Mouse (Mus musculus): ENCODE measurements at regions not wholly inside any gene's neighbourhood (a gene's known extent, or its start where the extent isn't known, plus 50 kb on each side); places are given as distances from the start of the nearest gene placed in this dataset.

DNA sequence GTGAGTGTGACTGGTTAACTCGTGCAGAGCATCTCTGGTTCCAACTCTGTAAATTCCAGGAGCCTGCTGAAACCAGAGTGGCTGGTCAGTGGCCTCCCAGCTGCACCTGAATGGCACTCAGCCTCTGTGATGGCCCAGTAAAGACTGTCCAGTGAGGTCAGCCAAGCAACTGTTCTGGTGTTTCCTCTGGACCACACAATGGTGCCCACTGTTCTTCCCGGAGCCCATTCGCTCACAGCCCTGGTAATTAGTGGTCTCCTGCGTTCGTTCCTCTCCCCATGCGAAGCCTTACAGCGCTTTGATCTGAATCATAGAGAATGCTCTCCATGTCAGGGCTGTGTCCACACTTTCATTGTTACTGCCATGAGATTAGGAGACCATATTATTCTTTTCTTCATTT is 75.5 kb downstream of the Enkur start:
- no peak for DNase-seq
- intact Hi-C loops (cut with DNase I; ENCODE audit: low total_unique reads), result no loop called here

DNA sequence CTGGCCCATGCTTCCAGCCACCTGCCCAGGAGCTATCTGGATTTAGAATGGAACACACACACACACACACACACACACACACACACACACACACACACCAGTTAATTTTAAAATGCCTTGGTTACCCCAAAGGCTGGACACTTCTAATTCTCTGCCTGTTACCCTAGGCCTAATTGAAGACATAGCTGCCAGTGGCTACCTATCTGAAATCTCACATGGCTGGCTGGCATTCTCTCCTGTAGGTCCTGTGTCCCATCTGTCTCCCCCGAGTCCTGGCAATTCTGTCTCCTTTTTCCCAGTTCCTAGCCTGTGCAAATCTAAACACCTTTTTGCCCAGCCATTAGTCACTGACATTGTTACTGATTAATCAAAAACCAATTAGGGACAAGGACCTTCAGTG is 78.6 kb downstream of the Enkur start:
- intact Hi-C loops (cut with DNase I; ENCODE audit: low total_unique reads), result no loop called here
- DNase-seq, result no peak

DNA sequence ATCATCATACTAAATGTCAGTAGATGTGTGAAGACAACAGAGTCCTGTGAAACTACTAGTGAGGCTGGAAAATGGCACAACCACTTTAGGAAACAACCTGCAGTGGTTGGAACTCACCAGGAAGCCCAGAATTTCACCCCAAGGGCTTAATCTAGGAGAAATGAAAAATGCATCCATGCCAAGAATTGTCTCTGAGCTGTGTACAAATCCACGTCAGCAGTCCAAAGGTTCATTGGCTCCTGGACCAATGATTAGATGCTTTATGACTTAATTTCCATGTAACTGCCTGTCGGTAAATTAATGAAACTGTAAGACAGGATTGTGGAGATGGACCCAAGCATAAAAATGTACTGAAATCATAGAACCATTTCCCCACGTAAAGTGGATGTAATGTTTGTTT is 82.7 kb downstream of the Enkur start:
- intact Hi-C loops (cut with DNase I; ENCODE audit: low total_unique reads), result no loop called here
- DNase-seq, result no peak

DNA sequence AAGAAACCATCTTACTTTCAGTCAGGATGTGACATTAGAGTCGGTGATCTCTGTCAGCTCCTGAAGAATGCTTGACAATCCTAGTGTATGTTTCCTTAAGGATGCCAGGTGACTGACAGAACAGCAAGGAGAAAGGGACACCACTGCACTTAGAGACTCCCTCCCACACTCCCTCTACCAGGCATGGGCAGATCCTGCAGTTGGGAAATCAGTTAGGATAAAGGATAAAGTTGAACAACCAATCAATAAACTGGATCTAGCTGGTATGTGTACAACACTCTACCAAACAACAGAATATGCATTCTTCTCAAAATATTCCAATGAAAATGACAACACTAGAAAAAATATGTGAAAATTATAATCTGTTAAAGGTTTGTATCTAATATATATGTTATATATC is 83.5 kb downstream of the Enkur start:
- DNase-seq, result no peak
- intact Hi-C loops (cut with DNase I; ENCODE audit: low total_unique reads), result no loop called here

DNA sequence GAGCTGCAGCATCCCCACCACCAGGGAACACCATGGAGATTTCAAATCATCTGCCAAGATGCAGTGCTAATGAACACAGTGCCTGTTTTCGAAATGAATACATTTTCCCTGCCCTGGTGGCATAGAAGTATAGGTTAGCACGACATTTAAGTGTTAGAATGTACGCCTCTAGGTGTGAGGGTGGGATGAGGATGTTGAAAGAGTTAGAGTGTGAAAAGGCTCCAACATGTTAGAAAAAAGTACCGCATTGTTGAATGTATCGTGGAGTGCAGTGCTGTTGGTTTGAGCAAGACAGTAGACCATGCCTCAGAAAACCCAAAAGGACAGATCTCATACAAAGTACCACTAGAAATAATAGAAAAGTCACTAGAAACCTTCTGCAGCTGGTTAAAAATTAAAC is 88.3 kb downstream of the Enkur start:
- no peak for DNase-seq
- intact Hi-C loops (cut with DNase I; ENCODE audit: low total_unique reads), result no loop called here

DNA sequence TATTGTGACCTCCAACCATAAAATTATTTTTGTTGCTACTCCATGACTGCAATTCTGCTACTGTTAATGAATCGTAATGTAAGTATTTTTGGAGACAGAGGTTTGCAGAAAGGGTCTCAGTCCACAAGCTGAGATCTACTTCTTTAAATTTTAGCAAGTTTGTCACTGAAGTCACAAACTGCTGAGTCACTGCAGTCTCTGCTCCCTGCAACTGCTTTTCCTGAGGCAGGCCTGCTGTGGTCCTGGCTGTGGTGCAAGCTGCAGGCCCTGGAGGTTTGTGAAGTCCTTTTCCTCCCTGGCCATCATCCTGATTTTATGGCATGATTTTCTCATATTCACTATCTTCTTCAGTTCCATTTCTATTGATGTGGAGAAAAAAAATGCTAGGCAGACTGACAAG is 93.6 kb downstream of the Enkur start:
- intact Hi-C loops (cut with DNase I; ENCODE audit: low total_unique reads), result no loop called here
- peak; percentile 35 for DNase-seq

DNA sequence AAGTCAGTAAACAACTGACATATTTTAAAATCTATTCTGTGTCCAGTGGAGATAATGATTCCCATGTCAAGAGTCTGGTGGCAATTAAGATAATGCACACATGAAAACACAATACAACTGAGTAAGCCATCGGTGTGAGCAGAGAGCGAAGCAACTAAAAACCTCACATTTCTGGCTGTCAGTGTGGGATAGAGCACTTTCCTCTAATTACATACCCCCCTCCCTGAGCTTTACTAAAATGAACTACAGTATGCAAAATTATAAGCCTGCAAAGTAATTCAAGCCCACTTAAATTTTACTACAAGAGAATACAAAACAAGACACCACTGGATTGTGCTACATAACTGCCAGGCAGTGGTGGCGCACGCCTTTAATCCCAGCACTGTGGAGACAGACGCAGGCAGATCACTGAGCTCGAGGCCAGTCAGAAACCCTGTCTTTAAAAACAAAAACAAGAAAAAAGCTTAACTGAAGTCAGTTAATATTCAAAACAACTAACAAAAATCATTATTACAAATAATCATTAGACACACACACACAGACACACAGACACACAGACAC is 104.8 kb downstream of the Enkur start:
- intact Hi-C loops (cut with DNase I; ENCODE audit: low total_unique reads), result no loop called here
- DNase-seq, result no peak

DNA sequence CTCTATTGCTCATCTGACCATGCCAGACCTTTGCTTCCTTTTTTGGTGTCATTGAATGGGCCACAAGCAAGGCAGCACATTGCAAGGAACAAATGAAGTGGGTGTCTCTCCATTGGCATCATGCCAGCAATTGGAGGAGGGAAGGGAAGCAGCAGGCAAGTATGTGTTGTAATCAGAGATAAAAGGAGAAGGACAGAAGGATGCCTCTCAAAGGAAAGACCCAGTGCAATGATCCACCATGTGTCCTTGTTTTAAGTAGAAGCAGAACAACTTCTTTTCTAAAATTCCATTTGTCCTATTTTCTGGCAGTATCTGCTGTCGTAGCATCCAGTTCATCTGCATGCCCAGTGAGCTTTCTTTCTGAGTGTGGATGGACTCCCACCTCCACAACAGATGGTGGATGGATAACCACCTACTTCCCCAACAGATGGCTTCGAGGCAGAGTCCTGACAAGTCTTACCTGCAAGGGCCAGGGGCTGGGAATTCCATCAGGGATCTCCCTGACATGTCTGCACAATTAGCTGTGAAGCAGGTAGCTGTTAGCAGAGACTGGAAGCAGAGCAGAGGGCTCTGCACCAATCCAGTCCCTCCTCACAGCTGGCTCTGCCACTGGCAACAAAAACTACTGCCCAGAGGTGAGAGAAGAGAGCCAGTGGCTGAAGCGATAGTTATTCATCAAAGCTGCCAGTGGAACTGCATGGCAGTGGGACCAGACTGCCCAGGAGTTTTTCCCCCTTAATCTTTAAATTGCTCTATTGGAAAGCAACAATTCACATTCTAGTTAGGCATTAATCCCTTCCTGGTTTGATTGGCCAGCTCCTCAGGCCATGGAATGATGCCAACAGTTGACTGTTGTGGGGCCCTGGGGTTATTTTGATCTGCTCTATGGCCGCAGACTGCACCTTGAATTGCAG is 113.8 kb downstream of the Enkur start:
- DNase-seq, result no peak
- intact Hi-C loops (cut with DNase I; ENCODE audit: low total_unique reads), result no loop called here

DNA sequence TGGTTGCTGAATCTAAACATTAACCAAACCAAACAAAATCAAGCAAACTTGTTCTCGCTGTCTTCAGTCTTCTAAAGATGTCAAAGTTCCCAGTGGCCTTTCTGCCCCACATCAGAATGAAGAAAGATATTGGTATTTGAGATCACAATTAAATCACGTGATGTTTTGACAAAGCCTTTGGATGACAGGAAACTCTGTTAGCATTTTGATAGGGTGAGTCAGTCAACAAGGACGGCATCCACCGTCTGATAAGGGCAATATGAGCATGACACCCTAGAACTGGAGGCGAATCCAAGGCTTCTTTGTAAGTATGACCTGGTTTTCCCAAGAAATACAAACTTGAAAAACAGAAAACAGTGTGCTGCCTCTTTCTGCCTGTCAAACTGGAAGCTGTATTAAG is 116.8 kb upstream of the Arhgap21 start:
- intact Hi-C loops (cut with DNase I; ENCODE audit: low total_unique reads), result no loop called here
- DNase-seq, result no peak

DNA sequence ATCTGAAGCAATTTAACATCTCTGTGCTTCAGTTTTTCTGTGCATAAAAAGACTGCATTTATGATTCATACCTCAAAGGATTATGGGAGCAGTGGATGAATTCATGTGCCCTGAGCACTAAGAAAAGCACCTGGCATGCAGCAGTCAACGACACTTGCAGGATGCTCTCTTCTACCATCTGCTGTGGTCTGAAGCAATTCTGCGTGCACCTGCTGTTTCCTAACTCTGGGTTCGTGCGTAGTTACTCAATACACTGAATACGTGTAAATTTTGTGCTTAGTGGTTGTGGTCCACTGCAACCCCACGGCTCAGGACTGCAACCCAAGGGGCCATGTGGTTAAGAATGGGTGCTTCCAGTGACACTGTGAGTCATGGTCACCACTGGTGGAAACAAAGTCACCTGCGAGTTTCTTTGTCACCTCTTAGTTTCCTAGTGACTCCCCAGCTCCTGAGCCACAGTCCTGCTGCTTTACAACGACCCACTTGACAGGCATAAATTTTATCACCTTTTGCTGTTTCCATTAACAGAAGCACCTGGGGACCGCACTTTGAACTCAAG is 98.7 kb upstream of the Arhgap21 start:
- DNase-seq, result no peak
- intact Hi-C loops (cut with DNase I; ENCODE audit: low total_unique reads), result no loop called here

DNA sequence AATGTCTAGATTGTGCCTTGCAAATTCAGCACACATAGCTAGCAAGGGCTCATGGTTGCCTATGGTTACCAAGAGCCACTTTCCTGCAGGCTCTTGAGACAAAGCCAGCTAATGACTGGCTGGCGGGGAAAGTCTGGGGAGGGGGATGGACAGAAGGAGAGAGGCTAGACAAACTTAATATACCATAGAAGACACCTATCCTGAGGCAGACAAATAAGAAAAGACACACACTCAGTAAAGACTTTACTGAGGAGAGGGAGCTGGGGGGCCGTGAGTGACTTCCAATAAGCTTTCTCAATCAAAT is 91.6 kb upstream of the Arhgap21 start:
- no peak for DNase-seq
- intact Hi-C loops (cut with DNase I; ENCODE audit: low total_unique reads), result no loop called here

DNA sequence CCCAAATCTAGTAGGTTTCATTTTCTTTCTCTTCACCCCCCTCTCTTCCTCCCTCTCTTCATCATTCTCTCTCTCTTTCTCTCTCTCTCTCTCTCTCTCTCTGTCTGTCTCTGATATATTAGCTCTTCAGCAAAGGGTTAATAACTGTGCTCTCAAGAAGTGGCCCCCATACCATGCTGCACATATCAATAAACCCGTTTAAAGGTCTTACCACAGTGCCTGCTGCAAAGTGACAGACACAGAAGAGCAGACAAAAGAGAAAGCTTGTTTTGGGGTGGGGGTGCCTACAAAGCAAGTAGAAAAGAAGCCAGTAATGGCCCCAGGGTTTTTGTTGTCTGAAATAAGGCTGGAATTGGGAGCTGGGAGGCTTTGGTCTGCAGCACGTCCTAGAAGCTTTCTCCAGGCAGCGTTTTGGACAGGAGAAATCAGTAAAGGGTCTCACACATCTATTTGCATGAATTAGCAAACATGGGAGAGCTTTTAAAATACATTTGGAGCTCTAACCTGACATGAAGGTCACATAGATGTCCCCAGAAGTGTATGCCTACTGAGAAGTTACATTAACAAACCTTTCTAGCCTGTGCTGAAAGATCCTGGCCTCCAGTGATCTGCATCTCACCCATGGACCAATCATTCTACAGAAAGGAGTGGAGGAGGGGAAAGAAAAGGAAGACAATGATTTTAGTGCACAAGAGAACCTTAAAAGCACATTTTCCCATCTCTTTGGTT is 91.1 kb upstream of the Arhgap21 start:
- intact Hi-C loops (cut with DNase I; ENCODE audit: low total_unique reads), result no loop called here
- DNase-seq, result no peak

DNA sequence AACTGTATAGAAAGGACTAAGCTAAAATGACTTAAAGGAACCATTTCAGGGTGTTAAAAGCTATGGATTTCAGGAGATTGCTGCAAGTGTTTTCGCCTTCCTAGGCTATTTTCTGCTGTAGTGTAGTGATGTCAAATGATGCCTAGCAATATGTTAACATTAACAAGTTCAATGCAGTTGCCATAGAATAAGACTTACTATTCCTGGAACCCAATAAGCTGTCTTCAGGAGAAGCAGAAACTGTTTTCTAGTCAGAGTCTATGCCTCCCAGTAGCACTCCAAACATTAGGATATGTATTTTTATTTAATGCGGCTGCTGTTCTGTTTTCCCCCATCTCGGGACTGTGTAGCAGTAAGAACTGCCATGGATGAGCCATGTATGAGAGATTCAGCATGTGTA is 90.3 kb upstream of the Arhgap21 start:
- no peak for DNase-seq
- intact Hi-C loops (cut with DNase I; ENCODE audit: low total_unique reads), result no loop called here

DNA sequence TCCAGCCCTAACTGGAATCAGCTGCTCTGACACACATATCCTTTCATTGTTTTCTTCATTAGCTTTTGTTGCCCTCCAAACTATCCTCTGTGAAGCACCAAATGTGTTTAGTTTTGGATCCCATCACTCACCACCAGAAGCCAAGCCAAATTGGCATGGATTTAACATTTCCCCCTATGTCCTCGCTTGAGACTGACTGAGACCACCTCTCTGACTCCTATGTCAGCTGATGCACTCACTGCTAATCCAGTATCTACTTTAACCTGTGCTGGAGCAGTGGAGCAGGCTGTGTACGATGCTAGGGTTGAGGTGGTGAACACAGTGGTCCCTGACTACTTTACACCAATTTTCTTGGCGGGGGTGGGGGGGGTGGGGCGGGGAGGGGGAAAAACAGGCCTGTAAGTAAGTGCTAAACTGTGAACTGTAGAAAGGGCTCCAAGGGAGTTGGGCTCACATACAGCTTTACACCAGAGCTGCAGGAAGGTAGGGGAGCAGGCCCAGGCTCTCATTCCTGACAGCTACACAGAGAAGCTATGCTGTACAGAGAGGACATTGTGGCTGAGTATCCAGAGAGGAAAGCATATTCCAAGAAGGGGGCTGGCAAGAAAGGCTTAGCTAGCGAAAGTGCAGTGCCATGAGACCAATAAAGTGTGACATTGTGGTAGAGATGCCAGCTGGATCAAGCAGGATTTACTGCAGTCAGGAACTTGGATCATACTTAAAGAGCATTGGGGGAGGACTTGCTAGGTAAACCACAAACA is 87.9 kb upstream of the Arhgap21 start:
- intact Hi-C loops (cut with DNase I; ENCODE audit: low total_unique reads), result no loop called here
- DNase-seq, result no peak

DNA sequence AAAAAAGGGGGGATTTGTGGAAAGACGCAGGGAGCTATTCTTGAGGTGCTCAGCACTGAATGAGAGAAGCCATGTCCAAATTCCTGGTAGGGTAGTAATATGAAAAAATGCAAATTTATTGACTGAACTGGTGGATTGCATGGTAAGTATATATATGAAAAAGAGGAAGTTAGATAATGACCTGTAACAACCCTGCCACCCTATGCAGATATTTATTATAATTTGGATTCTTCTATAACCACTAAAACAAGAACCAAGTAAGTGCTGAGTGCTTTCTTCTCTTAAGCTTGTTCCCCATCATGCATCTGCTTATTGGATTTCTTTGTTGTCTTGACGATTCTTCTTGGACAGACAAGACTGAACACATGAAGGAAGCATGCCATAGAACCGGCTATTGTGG is 86.7 kb upstream of the Arhgap21 start:
- intact Hi-C loops (cut with DNase I; ENCODE audit: low total_unique reads), result no loop called here
- DNase-seq, result no peak

DNA sequence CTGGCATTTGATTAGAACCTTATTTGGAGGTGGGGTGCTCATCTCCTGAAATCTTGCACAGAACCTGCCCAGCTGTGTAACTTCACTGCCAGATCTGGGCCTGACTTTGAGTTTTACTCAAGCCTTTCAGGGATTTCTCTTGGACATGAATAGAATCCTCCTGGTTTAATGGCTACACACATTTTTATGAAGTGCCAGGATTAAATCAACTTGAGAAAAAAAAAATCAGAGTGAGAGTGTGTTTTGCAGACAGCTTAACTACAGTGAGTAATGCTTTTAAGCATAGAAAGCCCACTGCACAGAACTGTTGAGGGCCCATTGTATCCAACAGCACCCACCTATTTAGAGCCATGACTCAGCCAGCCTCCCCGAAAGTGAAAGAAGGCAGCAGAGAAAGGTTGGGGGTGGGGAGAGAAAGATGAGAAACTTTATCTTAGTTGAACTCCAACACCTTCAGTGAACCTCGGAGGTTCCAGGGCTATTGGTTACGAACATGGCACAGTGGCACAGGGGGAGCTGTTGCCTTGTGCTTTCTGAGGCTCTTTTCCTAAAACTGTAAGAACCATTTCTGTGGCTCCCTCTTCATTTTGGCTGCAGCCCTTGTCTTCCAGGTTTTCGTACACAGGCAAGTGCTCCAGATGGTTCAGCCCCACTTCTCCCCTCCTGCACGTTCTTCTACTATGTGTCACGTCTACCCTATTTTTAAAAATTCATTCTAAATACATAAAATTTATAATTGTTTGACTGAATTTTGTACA is 85.8 kb upstream of the Arhgap21 start:
- no peak for DNase-seq
- intact Hi-C loops (cut with DNase I; ENCODE audit: low total_unique reads), result no loop called here

DNA sequence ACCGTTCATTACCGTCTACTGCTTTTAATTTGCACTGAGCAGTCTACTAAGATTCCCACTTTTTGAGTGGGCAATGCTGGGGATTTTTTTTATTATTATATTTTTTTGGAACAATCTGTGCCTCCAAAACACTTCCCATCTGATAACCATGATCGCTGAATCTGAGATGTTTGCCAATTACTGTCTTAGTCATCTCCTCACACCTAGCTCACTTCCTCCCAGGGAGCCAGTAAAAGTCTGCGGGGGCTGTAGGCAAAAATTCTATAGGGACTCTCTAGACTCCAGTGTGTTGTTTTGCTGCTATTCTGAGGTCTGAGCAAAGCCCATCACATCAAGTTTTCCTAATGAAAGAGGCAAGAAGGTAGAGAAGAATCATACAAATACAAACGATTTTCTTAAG is 84.9 kb upstream of the Arhgap21 start:
- intact Hi-C loops (cut with DNase I; ENCODE audit: low total_unique reads), result no loop called here
- no peak for DNase-seq

DNA sequence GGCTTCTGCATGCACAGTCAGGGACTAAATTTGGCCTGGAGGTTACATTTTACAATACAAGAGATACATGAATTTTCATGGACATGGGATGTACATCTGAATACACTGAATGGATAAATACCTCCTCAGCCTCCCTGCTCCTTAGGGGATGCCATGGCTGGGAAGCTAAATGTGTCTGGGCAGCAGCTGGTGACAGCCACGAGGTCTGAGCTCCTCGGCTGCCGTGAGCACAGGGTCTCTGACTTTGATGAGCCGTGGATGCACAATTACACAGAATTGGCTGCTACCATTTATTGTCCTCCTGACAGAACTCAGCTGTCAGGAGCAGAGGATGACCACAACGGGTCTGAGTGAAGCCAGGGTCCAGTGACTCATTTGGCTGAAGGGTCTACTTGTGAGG is 80.3 kb upstream of the Arhgap21 start:
- intact Hi-C loops (cut with DNase I; ENCODE audit: low total_unique reads), result no loop called here
- no peak for DNase-seq

DNA sequence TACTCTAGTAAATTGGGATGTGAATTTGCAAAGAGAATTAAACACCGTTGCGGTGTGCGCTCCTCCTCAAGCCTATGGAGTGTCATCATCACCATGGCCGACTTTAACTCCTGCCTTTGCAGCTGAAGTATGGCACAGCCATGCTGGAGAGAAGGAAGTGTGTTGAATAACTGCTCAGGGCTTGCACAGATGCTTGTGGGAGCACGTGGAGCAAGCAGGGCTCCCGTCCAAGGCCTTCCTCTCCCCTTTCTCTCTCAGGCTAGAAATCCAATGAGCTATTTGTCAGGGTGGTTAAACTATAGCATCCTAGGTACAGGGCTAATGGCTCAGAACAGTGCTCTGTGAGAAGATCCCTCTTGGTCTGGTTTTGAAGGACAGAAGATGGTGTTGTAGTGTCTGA is 79.5 kb upstream of the Arhgap21 start:
- intact Hi-C loops (cut with DNase I; ENCODE audit: low total_unique reads), result no loop called here
- no peak for DNase-seq
